Mouse (Mus musculus) bone marrow macrophage, adult 2 months (primary cell): ENCODE results near the gene Elmo1.

Experiments used
- CTCF ChIP-seq: IDR thresholded peaks from 2 replicates; pipeline ENCODE4 v1.5.1; 2012; ENCODE audit warnings: low read depth, mild to moderate bottlenecking, low read length, moderate library complexity
- POLR2A ChIP-seq: IDR thresholded peaks from 2 replicates; pipeline ENCODE4 v1.6.1; 2012; ENCODE audit warnings: mild to moderate bottlenecking, low read depth, low read length, borderline replicate concordance

DNA sequence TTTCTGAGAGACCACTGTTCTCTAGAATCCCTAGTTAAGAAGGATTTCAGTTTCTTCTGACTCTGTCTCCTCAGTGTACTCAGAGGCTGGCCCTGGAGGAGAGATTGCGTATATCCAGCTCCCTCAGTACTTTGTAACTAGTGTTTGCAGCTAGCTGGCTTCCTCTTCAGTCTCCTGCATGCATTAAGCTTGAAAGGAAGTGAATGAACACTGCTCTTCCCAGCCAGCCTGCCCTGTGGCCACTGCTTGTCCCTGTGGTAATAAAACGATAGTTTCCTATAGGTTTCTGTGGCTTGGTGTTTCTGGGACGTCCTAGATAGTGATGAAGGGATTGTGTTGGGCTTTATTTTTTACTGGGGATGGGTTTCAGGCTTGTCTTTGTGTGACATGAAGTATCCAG, 148.3 kb downstream of the Elmo1 start:
- TF ChIP-seq CTCF (no peak), POLR2A (no peak)
